Mouse (Mus musculus) hindbrain, postnatal 0 days (tissue): ENCODE data around the gene Chpf. TPM values are rescaled to one million over a fixed set of nuclear protein-coding genes. Genes with fewer than 3 reads are reported as not detected.
A peak's percentile ranks its signal among the peaks of the same experiment; 100 is the strongest.

Experiments used
- ATAC-seq: fragments of 200-750 bp; cut with Nextera tagmentation; 2 replicates; pipeline ENCODE4 v1.8.0; 2017; ENCODE audit warnings: mild to moderate bottlenecking, moderate TSS enrichment, moderate library complexity
- DNase-seq: peaks from one replicate; pipeline ENCODE4 v3.0.0-alpha.2; 2015; ENCODE audit warnings: low spot score
- H3K27ac ChIP-seq: fragments of 300-500 bp; sonication (generic); 2 replicates; pipeline ENCODE4 v1.5.1; 2014; ENCODE audit warnings: mild to moderate bottlenecking
- H3K27me3 ChIP-seq: fragments of 300-500 bp; sonication (generic); 2 replicates; pipeline ENCODE4 v1.6.1; 2014; ENCODE audit warnings: low read length, mixed read lengths; ENCODE audit not compliant: insufficient read depth
- H3K36me3 ChIP-seq: fragments of 300-500 bp; sonication (generic); 2 replicates; pipeline ENCODE4 v1.6.1; 2014; ENCODE audit warnings: low read length, mixed read lengths; ENCODE audit not compliant: insufficient read depth
- H3K4me1 ChIP-seq: fragments of 300-500 bp; sonication (generic); 2 replicates; pipeline ENCODE4 v1.6.1; 2014; ENCODE audit warnings: antibody characterized with exemption, low read length, mixed read lengths; ENCODE audit not compliant: insufficient read depth
- H3K4me2 ChIP-seq: fragments of 300-500 bp; sonication (generic); 2 replicates; pipeline ENCODE4 v1.6.1; 2014; ENCODE audit warnings: low read depth, mild to moderate bottlenecking, low read length, moderate library complexity, mixed read lengths
- H3K4me3 ChIP-seq: fragments of 300-500 bp; sonication (generic); 2 replicates; pipeline ENCODE4 v1.5.1; 2014; ENCODE audit warnings: low read length
- H3K9ac ChIP-seq: fragments of 300-500 bp; sonication (generic); replicated peaks from 2 replicates; pipeline ENCODE4 v1.6.1; 2014; ENCODE audit warnings: mild to moderate bottlenecking, low read length, moderate library complexity, mixed read lengths
- H3K9me3 ChIP-seq: fragments of 300-500 bp; sonication (generic); 2 replicates; pipeline ENCODE4 v1.6.1; 2016; ENCODE audit warnings: low read length, mixed read lengths
- CTCF ChIP-seq: IDR thresholded peaks from 2 replicates; pipeline ENCODE4 v1.5.1; 2016; ENCODE audit warnings: antibody characterized with exemption, control low read depth, low read depth
- WGBS: fragments of 180-500 bp; shearing (Covaris S2); extraction: QIAGEN DNeasy Blood & Tissue Kit; methylation state at CpG from one replicate; pipeline ENCODE4 v1.1.7; 2014; 5-methylcytosine and 5-hydroxymethylcytosine counted together
- polyA plus RNA-seq: library from polyadenylated mRNA; unstranded; fragments of >200 nt; fragmentation: Nextera tagmentation; extraction: Ambion mirVana; gene quantifications from 2 replicates; pipeline ENCODE4 v1.2.1, GENCODE M21; 2015
- total RNA-seq: library from RNA; depleted of rRNA; stranded (reverse); fragments of >200 nt; gene quantifications from 2 replicates; pipeline ENCODE4 v1.2.3, GENCODE M21; 2014

The Chpf gene
- total and polyA plus RNA-seq, 2 experiments from 2014 or later = 55.8 to 155 TPM

DNA sequence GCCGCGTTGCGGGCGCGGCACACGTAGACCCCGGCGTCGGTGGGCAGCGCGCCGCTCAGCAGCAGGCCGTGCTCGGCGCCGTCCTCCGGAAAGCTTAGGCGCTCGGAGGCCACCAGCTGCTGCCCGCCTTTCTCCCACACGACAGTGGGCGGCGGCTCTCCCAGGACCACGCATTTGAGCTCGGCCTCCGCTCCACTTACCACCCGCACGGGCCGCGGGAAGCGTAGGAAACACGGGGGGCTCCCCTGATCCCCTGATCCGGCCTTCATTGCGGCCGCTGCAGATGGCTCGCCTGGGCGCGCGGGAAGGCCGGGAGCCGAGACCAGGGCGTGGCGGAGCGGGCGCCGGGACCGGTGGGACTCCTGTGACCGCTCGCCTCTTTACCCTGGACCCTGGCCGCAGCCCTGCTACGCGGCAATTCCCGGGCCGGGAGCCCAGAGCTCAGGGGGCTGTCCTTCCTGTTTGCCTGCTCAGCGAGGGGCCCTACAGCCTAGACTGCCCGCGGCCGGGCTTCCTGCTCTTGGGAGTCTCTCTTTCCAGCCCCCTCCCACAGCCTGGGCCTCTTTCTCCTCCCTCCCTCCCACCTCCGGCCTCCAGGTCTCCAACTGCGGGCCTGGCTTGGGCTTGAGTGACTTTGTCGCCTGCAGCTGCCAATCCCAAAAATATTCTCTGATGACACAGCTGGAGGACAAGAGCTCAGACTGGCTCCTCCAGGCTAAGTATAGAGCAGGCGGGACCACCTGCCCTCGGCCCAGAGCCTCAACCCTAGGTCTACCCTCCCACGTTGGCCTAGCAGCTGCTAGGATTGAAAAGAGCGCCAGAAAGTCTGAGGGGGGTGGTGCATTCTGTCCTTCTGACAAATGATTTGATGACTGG lies 27.1 kb upstream of the Chpf start, which contains the start of gene Obsl1:
Gene Obsl1 (minus strand): TSS at position 497 of the 876 bp plus-strand sequence.
- H3K9me3 ChIP-seq = no peaks in the 10 kb centered on the region
- H3K4me3 ChIP-seq = peak within 1 kb of the TSS; percentile 77
- 0 out of 2 replicates have a peak, but pooled peaks cover 11% of the 10 kb centered on the region for H3K4me1 ChIP-seq
- peak within 1 kb of the TSS; percentile 89 for H3K27ac ChIP-seq
- 1% methylated on average over 60 of the region's 65 CpGs for WGBS
- peak within 1 kb of the TSS; percentile 96 for H3K9ac ChIP-seq
- H3K27me3 ChIP-seq = no peaks in the 10 kb centered on the region
- TF ChIP-seq CTCF = no peak
- peak within 1 kb of the TSS; percentile 89 for H3K4me2 ChIP-seq
- ATAC-seq (peak; percentile 75), DNase-seq (peak; percentile 74)
- no peaks in the 10 kb centered on the region; the same call in 1 of the 2 replicates for H3K36me3 ChIP-seq

GRCm38 (mm10) chr1:75505159-75505955 lies 26.2 kb upstream of the Chpf start:
- Histone ChIP-seq H3K9me3 (no peaks in the 10 kb centered on the region), H3K4me3 (peak overlapping the region; percentile 77), H3K4me2 (peak overlapping the region; percentile 89), H3K9ac (peak overlapping the region; percentile 96), H3K36me3 (peaks cover 4% of the 10 kb centered on the region; the same call in 1 of the 2 replicates), H3K27ac (peak overlapping the region; percentile 89), H3K27me3 (no peaks in the 10 kb centered on the region), H3K4me1 (0 out of 2 replicates have a peak, but pooled peaks cover 11% of the 10 kb centered on the region)
- TF ChIP-seq CTCF = no peak
- under 1% methylated on average over 83 of the region's 84 CpGs for WGBS
- DNase-seq (peak; percentile 89), ATAC-seq (peak; percentile 88)

GRCm38 (mm10) chr1:75504256-75505045 lies 25.3 kb upstream of the Chpf start:
- peak overlapping the region; percentile 89; the same call in 1 of the 2 replicates for H3K27ac ChIP-seq
- DNase-seq (peak; percentile 5), ATAC-seq (no peak)
- no peak for TF ChIP-seq CTCF
- H3K4me1 ChIP-seq = 0 out of 2 replicates have a peak, but pooled peaks cover 11% of the 10 kb centered on the region
- peaks cover 5% of the 10 kb centered on the region; the same call in 1 of the 2 replicates for H3K36me3 ChIP-seq
- peak overlapping the region; percentile 89 for H3K4me2 ChIP-seq
- peak overlapping the region; percentile 77 for H3K4me3 ChIP-seq
- peak overlapping the region; percentile 96 for H3K9ac ChIP-seq
- H3K27me3 ChIP-seq = no peaks in the 10 kb centered on the region
- no peaks in the 10 kb centered on the region for H3K9me3 ChIP-seq
- 60% methylated on average over 9 of the region's 9 CpGs for WGBS

DNA sequence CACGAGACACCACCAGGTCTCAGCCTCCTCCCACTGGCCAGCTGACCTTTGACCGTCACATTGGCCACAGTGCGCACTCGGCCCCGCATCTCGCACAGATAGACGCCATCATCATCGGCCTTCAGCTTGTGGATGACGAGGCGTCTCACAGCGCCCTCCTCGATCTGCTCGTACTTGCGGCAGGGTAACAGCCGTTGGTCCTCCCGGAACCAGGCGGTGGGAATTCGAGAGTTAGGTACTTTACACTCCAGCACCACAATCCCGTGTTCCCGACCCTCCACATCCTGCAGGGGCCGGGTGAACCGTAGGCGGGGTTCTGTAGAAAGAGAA lies 24.5 kb upstream of the Chpf start:
- Histone ChIP-seq H3K4me1 (0 out of 2 replicates have a peak, but pooled peaks cover 11% of the 10 kb centered on the region), H3K4me2 (no peak overlapping the region), H3K9ac (no peak overlapping the region), H3K27ac (no peak overlapping the region), H3K36me3 (peaks cover 12% of the 10 kb centered on the region; the same call in 1 of the 2 replicates), H3K4me3 (no peak overlapping the region), H3K9me3 (no peaks in the 10 kb centered on the region), H3K27me3 (no peaks in the 10 kb centered on the region)
- 72% methylated on average over 23 of the region's 23 CpGs for WGBS
- ATAC-seq (no peak), DNase-seq (no peak)
- no peak for TF ChIP-seq CTCF

GRCm38 (mm10) chr1:75502945-75503650 lies 24.0 kb upstream of the Chpf start:
- Histone ChIP-seq H3K36me3 (peaks cover 16% of the 10 kb centered on the region; the same call in 1 of the 2 replicates), H3K9ac (no peak overlapping the region), H3K4me1 (0 out of 2 replicates have a peak, but pooled peaks cover 11% of the 10 kb centered on the region), H3K9me3 (no peaks in the 10 kb centered on the region), H3K27me3 (no peaks in the 10 kb centered on the region), H3K4me3 (no peak overlapping the region), H3K27ac (no peak overlapping the region), H3K4me2 (no peak overlapping the region)
- DNase-seq (no peak), ATAC-seq (no peak)
- TF ChIP-seq CTCF = no peak
- WGBS = 87% methylated on average over 25 of the region's 25 CpGs
